Mouse (Mus musculus): ENCODE measurements around the gene Klhdc4. TPM values are rescaled to one million over a fixed set of nuclear protein-coding genes. Genes with fewer than 3 reads are reported as not detected.

Klhdc4 gene
- polyA plus RNA-seq, 1 experiment from 2014 or later = 44.4 TPM

DNA sequence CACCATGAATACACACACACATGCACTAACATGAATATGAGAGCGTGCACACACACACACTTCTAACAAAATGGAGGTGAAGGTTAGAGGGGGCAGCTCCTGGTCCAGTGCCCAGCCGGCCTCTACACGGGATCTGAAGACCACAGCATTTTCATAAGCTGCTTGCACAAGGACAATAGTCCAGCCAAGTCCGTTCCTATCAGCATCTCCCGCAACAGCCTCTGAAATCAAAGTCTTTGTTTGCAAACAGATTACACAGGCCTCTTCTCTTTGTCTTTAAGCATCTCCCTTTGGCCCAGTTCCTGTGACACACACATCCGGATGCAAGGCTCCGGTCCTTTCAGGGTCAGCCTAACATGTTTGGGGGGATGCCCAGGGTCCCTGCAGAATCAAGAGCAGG lies 39.5 kb upstream of the Klhdc4 start:
- Histone ChIP-seq H3K9ac (ENCODE audit: low read depth, low read length) (no peak overlapping the region), H3K27me3 (ENCODE audit: control insufficient read depth, insufficient read depth, low read length) (no peaks in the 10 kb centered on the region), H3K4me2 (replicated peaks; ENCODE audit: low read depth, low read length) (no peak overlapping the region), H3K4me1 (ENCODE audit: control insufficient read depth, insufficient read depth, low read length) (no peaks in the 10 kb centered on the region), H3K36me3 (ENCODE audit: control insufficient read depth, insufficient read depth, low read length) (no peaks in the 10 kb centered on the region), H3K9me3 (ENCODE audit: control insufficient read depth, low read length) (no peaks in the 10 kb centered on the region), H3K27ac (ENCODE audit: low read depth, low read length) (no peak overlapping the region), H3K4me3 (ENCODE audit: low read length) (no peak overlapping the region)
- ATAC-seq (ENCODE audit: low FRiP score, low TSS enrichment) = no peak
- 93% methylated on average over 7 of the region's 7 CpGs for WGBS

- Histone ChIP-seq H3K27ac (ENCODE audit: low read depth, low read length) (no peak overlapping the region), H3K36me3 (ENCODE audit: control insufficient read depth, insufficient read depth, low read length) (no peaks in the 10 kb centered on the region), H3K27me3 (ENCODE audit: control insufficient read depth, insufficient read depth, low read length) (no peaks in the 10 kb centered on the region), H3K4me3 (ENCODE audit: low read length) (no peak overlapping the region), H3K9ac (ENCODE audit: low read depth, low read length) (no peak overlapping the region), H3K4me2 (replicated peaks; ENCODE audit: low read depth, low read length) (no peak overlapping the region), H3K4me1 (ENCODE audit: control insufficient read depth, insufficient read depth, low read length) (no peaks in the 10 kb centered on the region), H3K9me3 (ENCODE audit: control insufficient read depth, low read length) (no peaks in the 10 kb centered on the region)
- WGBS = 86% methylated on average over 5 of the region's 5 CpGs
- no peak for ATAC-seq (ENCODE audit: low FRiP score, low TSS enrichment)
Observed at GRCm38 (mm10) chr8:121868196-121868595, 38.8 kb upstream of the Klhdc4 start.

GRCm38 (mm10) chr8:121865356-121865755 lies 36.0 kb upstream of the Klhdc4 start:
- no peaks in the 10 kb centered on the region for H3K27me3 ChIP-seq (ENCODE audit: control insufficient read depth, insufficient read depth, low read length)
- no peak overlapping the region for H3K4me3 ChIP-seq (ENCODE audit: low read length)
- H3K27ac ChIP-seq (ENCODE audit: low read depth, low read length) = no peak overlapping the region
- no peak overlapping the region for H3K9ac ChIP-seq (ENCODE audit: low read depth, low read length)
- WGBS = 72% methylated on average over 8 of the region's 8 CpGs
- ATAC-seq (ENCODE audit: low FRiP score, low TSS enrichment) = no peak
- no peaks in the 10 kb centered on the region for H3K4me1 ChIP-seq (ENCODE audit: control insufficient read depth, insufficient read depth, low read length)
- H3K36me3 ChIP-seq (ENCODE audit: control insufficient read depth, insufficient read depth, low read length) = no peaks in the 10 kb centered on the region
- no peak overlapping the region for H3K4me2 ChIP-seq (replicated peaks; ENCODE audit: low read depth, low read length)
- H3K9me3 ChIP-seq (ENCODE audit: control insufficient read depth, low read length) = no peaks in the 10 kb centered on the region

DNA sequence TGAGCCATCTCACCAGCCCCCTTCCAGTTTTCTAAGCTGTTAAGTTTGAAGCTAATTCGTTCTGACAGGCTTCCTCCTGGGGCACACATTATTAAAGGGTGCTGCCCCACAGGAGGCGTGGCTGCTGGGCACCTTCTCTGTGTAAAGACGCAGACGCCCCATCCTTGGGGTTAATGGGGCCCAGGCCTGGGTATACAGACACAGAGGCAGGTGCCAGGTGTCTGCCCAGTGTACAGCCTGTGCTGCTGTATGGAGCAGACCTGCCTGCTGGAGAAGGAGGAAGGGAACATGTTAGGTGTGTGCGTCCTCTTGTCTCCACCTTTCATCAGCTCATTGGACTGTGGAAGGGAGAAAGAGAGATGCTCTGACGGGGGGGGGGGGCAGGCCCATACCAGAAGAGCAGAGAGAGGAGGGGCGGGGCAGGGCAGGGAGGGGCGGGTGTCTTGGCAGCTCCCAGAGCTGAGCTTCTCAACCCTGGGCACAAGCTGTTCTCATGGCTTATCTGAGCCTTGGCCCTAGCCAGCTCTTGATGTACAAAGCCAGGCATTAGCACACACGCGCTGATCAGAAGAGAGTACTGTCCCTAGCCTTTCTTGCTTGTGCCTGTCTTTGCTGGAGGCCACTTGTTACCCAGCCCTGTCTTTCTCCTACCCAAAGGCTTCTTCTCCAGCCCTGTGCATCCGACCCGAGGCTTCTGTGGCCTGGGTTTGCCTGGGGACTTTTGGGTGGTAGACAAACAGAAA lies 32.6 kb upstream of the Klhdc4 start:
- no peak overlapping the region for H3K4me3 ChIP-seq (ENCODE audit: low read length)
- no peaks in the 10 kb centered on the region for H3K27me3 ChIP-seq (ENCODE audit: control insufficient read depth, insufficient read depth, low read length)
- H3K9me3 ChIP-seq (ENCODE audit: control insufficient read depth, low read length) = no peaks in the 10 kb centered on the region
- no peaks in the 10 kb centered on the region for H3K36me3 ChIP-seq (ENCODE audit: control insufficient read depth, insufficient read depth, low read length)
- no peak for ATAC-seq (ENCODE audit: low FRiP score, low TSS enrichment)
- no peak overlapping the region for H3K4me2 ChIP-seq (replicated peaks; ENCODE audit: low read depth, low read length)
- H3K4me1 ChIP-seq (ENCODE audit: control insufficient read depth, insufficient read depth, low read length) = no peaks in the 10 kb centered on the region
- no peak overlapping the region for H3K27ac ChIP-seq (ENCODE audit: low read depth, low read length)
- WGBS = 70% methylated on average over 9 of the region's 12 CpGs
- H3K9ac ChIP-seq (ENCODE audit: low read depth, low read length) = no peak overlapping the region

GRCm38 (mm10) chr8:121861276-121861675 lies 31.9 kb upstream of the Klhdc4 start:
- WGBS = 44% methylated on average over 6 of the region's 6 CpGs
- ATAC-seq (ENCODE audit: low FRiP score, low TSS enrichment) = no peak

GRCm38 (mm10) chr8:121857747-121858146 lies 28.4 kb upstream of the Klhdc4 start:
- no peak overlapping the region for H3K4me3 ChIP-seq (ENCODE audit: low read length)
- no peak overlapping the region for H3K4me2 ChIP-seq (replicated peaks; ENCODE audit: low read depth, low read length)
- H3K9me3 ChIP-seq (ENCODE audit: control insufficient read depth, low read length) = no peaks in the 10 kb centered on the region
- H3K36me3 ChIP-seq (ENCODE audit: control insufficient read depth, insufficient read depth, low read length) = no peaks in the 10 kb centered on the region
- H3K9ac ChIP-seq (ENCODE audit: low read depth, low read length) = no peak overlapping the region
- 57% methylated on average over 2 of the region's 2 CpGs for WGBS
- H3K4me1 ChIP-seq (ENCODE audit: control insufficient read depth, insufficient read depth, low read length) = no peaks in the 10 kb centered on the region
- ATAC-seq (ENCODE audit: low FRiP score, low TSS enrichment) = no peak
- H3K27ac ChIP-seq (ENCODE audit: low read depth, low read length) = no peak overlapping the region
- H3K27me3 ChIP-seq (ENCODE audit: control insufficient read depth, insufficient read depth, low read length) = no peaks in the 10 kb centered on the region

More at GRCm38 (mm10) chr8:121861276-121861675, 31.9 kb upstream of the Klhdc4 start:
- Histone ChIP-seq H3K27ac (ENCODE audit: low read depth, low read length) (no peak overlapping the region), H3K4me3 (ENCODE audit: low read length) (no peak overlapping the region), H3K9me3 (ENCODE audit: control insufficient read depth, low read length) (no peaks in the 10 kb centered on the region), H3K4me1 (ENCODE audit: control insufficient read depth, insufficient read depth, low read length) (no peaks in the 10 kb centered on the region), H3K9ac (ENCODE audit: low read depth, low read length) (no peak overlapping the region), H3K4me2 (replicated peaks; ENCODE audit: low read depth, low read length) (no peak overlapping the region), H3K36me3 (ENCODE audit: control insufficient read depth, insufficient read depth, low read length) (no peaks in the 10 kb centered on the region), H3K27me3 (ENCODE audit: control insufficient read depth, insufficient read depth, low read length) (no peaks in the 10 kb centered on the region)

DNA sequence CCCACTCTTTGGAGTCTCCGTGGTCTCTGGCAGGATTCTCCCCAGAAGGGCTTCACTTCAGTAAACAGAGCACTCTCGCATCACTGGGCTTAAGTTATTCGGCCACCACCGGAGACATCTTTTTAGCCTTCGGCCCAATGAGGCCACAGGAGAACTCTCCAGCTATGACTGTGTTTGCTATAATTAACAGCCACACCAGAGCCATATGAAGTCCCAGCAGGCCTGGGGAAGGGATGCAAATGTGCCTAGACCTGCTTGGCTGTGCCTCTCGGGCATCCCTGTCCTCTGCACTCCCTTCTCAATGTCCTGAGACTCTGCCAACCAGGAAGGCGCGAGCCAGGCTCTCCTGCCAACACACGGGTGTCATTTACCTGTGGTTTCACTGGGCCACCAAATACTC lies 28.0 kb upstream of the Klhdc4 start:
- WGBS = 51% methylated on average over 9 of the region's 9 CpGs
- no peaks in the 10 kb centered on the region for H3K4me1 ChIP-seq (ENCODE audit: control insufficient read depth, insufficient read depth, low read length)
- H3K4me2 ChIP-seq (replicated peaks; ENCODE audit: low read depth, low read length) = no peak overlapping the region
- no peaks in the 10 kb centered on the region for H3K9me3 ChIP-seq (ENCODE audit: control insufficient read depth, low read length)
- H3K27ac ChIP-seq (ENCODE audit: low read depth, low read length) = no peak overlapping the region
- H3K27me3 ChIP-seq (ENCODE audit: control insufficient read depth, insufficient read depth, low read length) = no peaks in the 10 kb centered on the region
- no peak overlapping the region for H3K4me3 ChIP-seq (ENCODE audit: low read length)
- H3K9ac ChIP-seq (ENCODE audit: low read depth, low read length) = no peak overlapping the region
- H3K36me3 ChIP-seq (ENCODE audit: control insufficient read depth, insufficient read depth, low read length) = no peaks in the 10 kb centered on the region
- peak; percentile 25; the same call in 1 of the 2 replicates for ATAC-seq (ENCODE audit: low FRiP score, low TSS enrichment)

DNA sequence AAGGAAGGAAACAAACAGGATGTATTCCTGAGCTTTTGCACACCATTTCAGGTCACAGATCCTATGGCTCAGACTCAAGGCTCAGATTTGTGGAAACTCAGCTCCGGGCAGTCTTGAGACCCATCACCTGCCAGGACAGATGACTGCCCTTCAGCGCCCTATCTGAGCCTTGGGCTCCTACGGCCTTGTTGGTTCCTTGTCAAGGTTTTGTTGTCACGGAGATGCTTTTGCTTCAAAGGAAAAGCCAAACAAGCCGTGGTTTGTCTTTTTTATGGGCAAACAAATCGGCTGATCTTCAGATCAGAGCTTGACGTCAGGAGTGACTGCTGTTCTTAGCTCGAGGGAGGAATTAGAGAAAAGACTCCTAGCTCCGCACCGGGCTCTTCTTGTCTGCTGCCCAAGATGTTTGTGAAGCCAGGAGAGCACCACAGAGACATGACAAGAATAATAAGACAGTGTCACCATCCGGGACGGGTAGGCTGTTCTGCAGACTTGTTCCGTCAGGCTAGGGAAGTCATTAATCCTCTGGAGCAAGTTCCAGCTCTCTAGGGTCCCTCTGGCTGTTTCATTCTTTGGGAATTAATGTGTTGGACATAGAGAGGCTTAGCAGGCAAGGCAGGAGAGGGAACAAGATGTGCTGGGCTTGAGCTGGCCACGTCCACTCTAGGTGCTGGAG lies 26.8 kb upstream of the Klhdc4 start:
- Histone ChIP-seq H3K9me3 (ENCODE audit: control insufficient read depth, low read length) (no peaks in the 10 kb centered on the region), H3K9ac (ENCODE audit: low read depth, low read length) (no peak overlapping the region), H3K27me3 (ENCODE audit: control insufficient read depth, insufficient read depth, low read length) (no peaks in the 10 kb centered on the region), H3K4me3 (ENCODE audit: low read length) (no peak overlapping the region), H3K36me3 (ENCODE audit: control insufficient read depth, insufficient read depth, low read length) (no peaks in the 10 kb centered on the region), H3K27ac (ENCODE audit: low read depth, low read length) (no peak overlapping the region), H3K4me1 (ENCODE audit: control insufficient read depth, insufficient read depth, low read length) (no peaks in the 10 kb centered on the region), H3K4me2 (replicated peaks; ENCODE audit: low read depth, low read length) (no peak overlapping the region)
- WGBS = 69% methylated on average over 14 of the region's 14 CpGs
- ATAC-seq (ENCODE audit: low FRiP score, low TSS enrichment) = no peak

DNA sequence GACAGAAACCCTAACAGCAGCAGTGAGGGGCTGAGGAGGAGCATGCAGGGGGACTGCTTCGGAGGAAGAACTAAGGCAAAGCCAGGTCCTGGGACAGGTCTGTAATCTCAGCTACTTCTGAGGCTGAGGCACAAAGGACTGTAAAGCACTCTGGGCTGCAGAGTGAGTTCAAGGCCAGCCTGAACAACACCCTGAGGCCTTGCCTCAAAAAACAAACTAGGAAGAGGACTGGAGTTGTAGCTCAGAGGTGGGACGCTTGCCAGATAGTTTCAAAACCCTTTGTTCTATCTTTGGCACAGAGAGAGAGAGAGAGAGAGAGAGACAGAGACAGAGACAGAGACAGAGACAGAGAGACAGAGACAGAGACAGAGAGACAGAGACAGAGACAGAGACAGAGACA lies 24.2 kb upstream of the Klhdc4 start:
- H3K36me3 ChIP-seq (ENCODE audit: control insufficient read depth, insufficient read depth, low read length) = no peaks in the 10 kb centered on the region
- no peak overlapping the region for H3K9ac ChIP-seq (ENCODE audit: low read depth, low read length)
- no peak overlapping the region for H3K4me2 ChIP-seq (replicated peaks; ENCODE audit: low read depth, low read length)
- no peak overlapping the region for H3K4me3 ChIP-seq (ENCODE audit: low read length)
- H3K4me1 ChIP-seq (ENCODE audit: control insufficient read depth, insufficient read depth, low read length) = peaks cover 5% of the 10 kb centered on the region
- H3K27me3 ChIP-seq (ENCODE audit: control insufficient read depth, insufficient read depth, low read length) = no peaks in the 10 kb centered on the region
- 84% methylated on average over 2 of the region's 2 CpGs for WGBS
- no peak for ATAC-seq (ENCODE audit: low FRiP score, low TSS enrichment)
- no peak overlapping the region for H3K27ac ChIP-seq (ENCODE audit: low read depth, low read length)
- no peaks in the 10 kb centered on the region for H3K9me3 ChIP-seq (ENCODE audit: control insufficient read depth, low read length)

Measured in kidney, embryonic 14.5 days (tissue).